Comparison of ENCODE assay signal across 8 mouse cellular contexts in genomic region chr8:78510094-78510493, GRCm38 (mm10). TPM values are rescaled to one million over a fixed set of nuclear protein-coding genes. Genes with fewer than 3 reads are reported as not detected.
DNase-seq lines count a peak whose midpoint lies in the region; ATAC-seq and TF ChIP-seq lines count a peak whose summit lies in the region.

No protein-coding gene starts in this region.

- no peak for ATAC-seq in liver, embryonic 13.5 days (ENCODE audit: low read depth)

- TF ChIP-seq POLR2A in olfactory bulb, adult 2 months (IDR thresholded peaks at IDR 0.05; ENCODE audit: insufficient read depth, low read depth, low read length) = no peak

- H3K9me3 ChIP-seq in hindbrain, embryonic 10.5 days = peaks cover 4% of the 10 kb centered on the region; the same call in 1 of the 2 replicates
- no peaks in the 10 kb centered on the region for H3K9me3 ChIP-seq in liver, embryonic 13.5 days (replicated peaks)

- WGBS in hindbrain, embryonic 10.5 days = under 1% methylated on average over 11 of the region's 11 CpGs
- 0% methylated on average over 11 of the region's 11 CpGs for WGBS in liver, embryonic 13.5 days (ENCODE audit: insufficient replicate concordance)
- 2% methylated on average over 11 of the region's 11 CpGs for WGBS in olfactory bulb, adult 2 months

- H3K9ac ChIP-seq in liver, embryonic 13.5 days = peak overlapping the region; percentile 95

- H3K4me1 ChIP-seq in hindbrain, embryonic 10.5 days (replicated peaks) = peaks cover 18% of the 10 kb centered on the region
- H3K4me1 ChIP-seq in liver, embryonic 13.5 days (replicated peaks) = peaks cover 22% of the 10 kb centered on the region
- no peaks in the 10 kb centered on the region for H3K4me1 ChIP-seq in olfactory bulb, adult 2 months (ENCODE audit: control insufficient read depth, insufficient read depth, low read length)

- H3K36me3 ChIP-seq in hindbrain, embryonic 10.5 days = peaks cover 31% of the 10 kb centered on the region
- peaks cover 8% of the 10 kb centered on the region for H3K36me3 ChIP-seq in liver, embryonic 13.5 days

- intact Hi-C loops in left cerebral cortex, postnatal 36 days (cut with DNase I) = loop anchor here (5.0 kb wide), 1 partner anchor 122 kb away; no protein-coding TSS in a partner anchor

- TF ChIP-seq CTCF in olfactory bulb, adult 2 months (IDR thresholded peaks at IDR 0.05; ENCODE audit: insufficient read depth, low read depth, low read length) = no peak

- peak overlapping the region; percentile 99 for H3K4me2 ChIP-seq in liver, embryonic 13.5 days

- no peaks in the 10 kb centered on the region for H3K27me3 ChIP-seq in hindbrain, embryonic 10.5 days (ENCODE audit: insufficient read depth, poor library complexity, severe bottlenecking)
- H3K27me3 ChIP-seq in liver, embryonic 13.5 days = no peaks in the 10 kb centered on the region

- peak; percentile 13 for DNase-seq in kidney, adult 18-20 months
- DNase-seq in kidney, postnatal 25 days = no peak
- DNase-seq in embryo, embryonic 9.5 days (ENCODE audit: extremely low spot score) = peak; percentile 15
- DNase-seq in hindbrain, embryonic 10.5 days (ENCODE audit: low spot score) = no peak
- peak; percentile 6 for DNase-seq in liver, embryonic 13.5 days
- no peak for DNase-seq in frontal cortex, adult 2 months (ENCODE audit: extremely low spot score in 1 of 2, low spot score in 1 of 2)
- no peak for DNase-seq in left cerebral cortex, postnatal 36 days (ENCODE audit: low spot score in 2 of 2)

- H3K4me3 ChIP-seq in hindbrain, embryonic 10.5 days = peak overlapping the region; percentile 77
- peak overlapping the region; percentile 92 for H3K4me3 ChIP-seq in liver, embryonic 13.5 days (replicated peaks)
- peak overlapping the region; percentile 69 for H3K4me3 ChIP-seq in olfactory bulb, adult 2 months (ENCODE audit: insufficient read depth, low read depth, low read length)

- peak overlapping the region; percentile 100 for H3K27ac ChIP-seq in hindbrain, embryonic 10.5 days
- peak overlapping the region; percentile 92 for H3K27ac ChIP-seq in liver, embryonic 13.5 days
- H3K27ac ChIP-seq in olfactory bulb, adult 2 months (ENCODE audit: insufficient read depth, low read depth, low read length) = no peak overlapping the region

RNA-seq across cellular contexts. Expression of gene Slc10a7, which starts 0.9 kb away (rescaled TPM):
- 9.3 and 12.1 TPM in 2 replicates for polyA plus RNA-seq in hindbrain, embryonic 10.5 days (2016; fragmentation: Nextera tagmentation; extraction: Ambion mirVana)
- 6.7 and 8.1 TPM in 2 replicates for polyA plus RNA-seq in liver, embryonic 13.5 days (2015; fragmentation: Nextera tagmentation; extraction: Ambion mirVana)
- not detected in 2 replicates for polyA plus RNA-seq in olfactory bulb, adult 2 months (2012; ENCODE audit: insufficient read depth, insufficient read length, low replicate concordance, missing spikeins)
- polyA plus RNA-seq in frontal cortex, adult 2 months (2012; rRNA removed) = 3.6 and 4.3 TPM in 2 replicates
- total RNA-seq in left cerebral cortex, postnatal 36 days (2021) = 1 to 10 TPM; 5.6 to 5.8 TPM

RNA-seq across cellular contexts. Expression of gene Rbmxl1, which starts 1.4 kb away (rescaled TPM):
- 311 and 371 TPM in 2 replicates for polyA plus RNA-seq in hindbrain, embryonic 10.5 days (2016; fragmentation: Nextera tagmentation; extraction: Ambion mirVana)
- 137 and 170 TPM in 2 replicates for polyA plus RNA-seq in liver, embryonic 13.5 days (2015; fragmentation: Nextera tagmentation; extraction: Ambion mirVana)
- polyA plus RNA-seq in olfactory bulb, adult 2 months (2012; ENCODE audit: insufficient read depth, insufficient read length, low replicate concordance, missing spikeins) = not detected in 2 replicates
- 50.2 and 57.7 TPM in 2 replicates for polyA plus RNA-seq in frontal cortex, adult 2 months (2012; rRNA removed)
- total RNA-seq in left cerebral cortex, postnatal 36 days (2021) = 10 to 100 TPM; 50.0 to 56.0 TPM

Comparison
In these comparisons a context has a peak if more than half of its experiments do, and no peak if none do; other contexts are left out.
1. DNase-seq: peak in kidney, adult 18-20 months (single experiment), embryo, embryonic 9.5 days (single experiment) and liver, embryonic 13.5 days (single experiment); none in kidney, postnatal 25 days (0 of 2), hindbrain, embryonic 10.5 days (single experiment), frontal cortex, adult 2 months (0 of 2) and left cerebral cortex, postnatal 36 days (0 of 2).
2. RNA of gene Rbmxl1, which starts 1.4 kb away (polyA plus RNA-seq): 311 to 371 TPM in hindbrain, embryonic 10.5 days, 137 to 170 TPM in liver, embryonic 13.5 days and 50.2 to 57.7 TPM in frontal cortex, adult 2 months; not detected in olfactory bulb, adult 2 months; every median in the first group is over 10 times any median in the second.
3. Peak in every context shown above with its lines, with median percentiles within 50 percentile points of each other: H3K4me3 ChIP-seq.